Mouse (Mus musculus) kidney, adult 2 months (tissue): Measurements from ENCODE around the gene Hunk.

Experiments
- CTCF ChIP-seq: fragments of 200-500 bp; conservative IDR thresholded peaks from 2 replicates; pipeline ENCODE4 v1.5.1; 2011; ENCODE audit warnings: low read depth, mild to moderate bottlenecking, control low read depth, low read length, moderate library complexity, mixed read lengths; ENCODE audit not compliant: insufficient read depth, insufficient read length
- POLR2A ChIP-seq: fragments of 200-500 bp; IDR thresholded peaks from one replicate; pipeline ENCODE4 v1.6.1; 2011; ENCODE audit warnings: low read depth, low read length, control low read depth

DNA sequence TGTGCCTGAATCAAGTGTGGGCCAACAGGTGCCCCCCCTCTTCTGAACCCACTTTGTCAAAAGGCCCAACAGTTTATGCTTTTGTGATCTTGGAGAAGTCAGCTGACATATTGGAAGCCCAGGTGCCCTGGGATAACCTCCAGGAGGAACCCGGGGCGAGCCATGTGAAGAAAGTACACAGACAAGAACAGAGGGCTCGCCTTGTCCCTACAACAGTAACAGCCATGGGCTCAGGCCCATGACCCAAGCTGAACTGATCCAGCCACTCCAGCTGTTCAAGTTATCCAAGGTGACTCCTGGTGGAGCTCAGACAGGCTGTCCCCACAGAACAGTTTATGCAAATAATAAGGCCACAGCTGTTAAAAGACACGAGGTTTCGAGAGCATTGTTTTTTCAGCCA, 153.1 kb downstream of the Hunk start:
- TF ChIP-seq CTCF (no peak), POLR2A (no peak)
